Mouse (Mus musculus): ENCODE data around the gene Nfic. TPM values are rescaled to one million over a fixed set of nuclear protein-coding genes. Genes with fewer than 3 reads are reported as not detected.

The Nfic gene
- polyA plus RNA-seq, 1 experiment from 2014 or later: 29.2 TPM

DNA sequence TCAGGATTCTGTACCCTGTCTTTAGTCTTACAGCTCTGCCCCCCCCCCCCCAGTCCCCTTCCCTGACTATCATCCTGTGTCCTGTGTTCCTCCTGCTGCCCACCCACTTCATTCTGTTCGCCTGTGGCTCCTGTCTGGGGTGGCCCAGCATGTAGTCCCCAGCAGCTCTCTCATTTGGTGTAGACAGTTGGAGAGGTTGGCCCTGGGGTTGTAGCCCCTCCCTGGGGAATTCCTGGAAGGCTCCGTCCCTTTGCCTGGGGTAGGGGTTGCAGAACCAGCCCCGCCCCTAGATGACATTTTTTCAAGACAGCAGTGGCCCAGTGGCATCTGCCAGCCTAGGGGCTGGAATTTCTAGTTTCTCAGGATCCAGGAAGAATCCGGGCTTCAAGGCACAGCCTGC lies 97.2 kb downstream of the Nfic start:
- Histone ChIP-seq H3K27ac (ENCODE audit: low read depth, low read length) (peak overlapping the region; percentile 87), H3K36me3 (ENCODE audit: control insufficient read depth, insufficient read depth) (peaks cover 17% of the 10 kb centered on the region; the same call in 1 of the 2 replicates), H3K27me3 (replicated peaks; ENCODE audit: control insufficient read depth, insufficient read depth, low read length) (no peaks in the 10 kb centered on the region), H3K4me2 (replicated peaks; ENCODE audit: low read depth) (peak overlapping the region; percentile 95), H3K4me1 (replicated peaks; ENCODE audit: control insufficient read depth, insufficient read depth, low read length) (peaks cover 15% of the 10 kb centered on the region), H3K9me3 (ENCODE audit: control insufficient read depth) (no peaks in the 10 kb centered on the region), H3K9ac (ENCODE audit: low read depth, low read length) (peak overlapping the region; percentile 78), H3K4me3 (ENCODE audit: low read depth, low read length) (peak overlapping the region; percentile 78)
- WGBS: 24% methylated on average over 4 of the region's 4 CpGs
- TF ChIP-seq CTCF (IDR thresholded peaks at IDR 0.05; ENCODE audit: low read depth): no peak
- ATAC-seq: no peak

- no peaks in the 10 kb centered on the region for H3K9me3 ChIP-seq (ENCODE audit: control insufficient read depth)
- peaks cover 9% of the 10 kb centered on the region; the same call in 1 of the 2 replicates for H3K36me3 ChIP-seq (ENCODE audit: control insufficient read depth, insufficient read depth)
- no peak for TF ChIP-seq CTCF (IDR thresholded peaks at IDR 0.05; ENCODE audit: low read depth)
- H3K27me3 ChIP-seq (replicated peaks; ENCODE audit: control insufficient read depth, insufficient read depth, low read length): no peaks in the 10 kb centered on the region
- H3K27ac ChIP-seq (ENCODE audit: low read depth, low read length): peak within 1 kb of the TSS; percentile 87
- H3K4me1 ChIP-seq (replicated peaks; ENCODE audit: control insufficient read depth, insufficient read depth, low read length): peaks cover 9% of the 10 kb centered on the region
- peak within 1 kb of the TSS; percentile 95 for H3K4me2 ChIP-seq (replicated peaks; ENCODE audit: low read depth)
- H3K4me3 ChIP-seq (ENCODE audit: low read depth, low read length): peak within 1 kb of the TSS; percentile 78
- peak within 1 kb of the TSS; percentile 78 for H3K9ac ChIP-seq (ENCODE audit: low read depth, low read length)
- WGBS: 2% methylated on average over 73 of the region's 79 CpGs
- peak; percentile 78 for ATAC-seq
Observed at GRCm38 (mm10) chr10:81356991-81357844, 98.2 kb downstream of the Nfic start, which contains the start of gene Mfsd12. Mfsd12 (plus strand) TSS chr10:81357491.

GRCm38 (mm10) chr10:81356352-81356990 lies 99.0 kb downstream of the Nfic start:
- peaks cover 3% of the 10 kb centered on the region; the same call in 1 of the 2 replicates for H3K36me3 ChIP-seq (ENCODE audit: control insufficient read depth, insufficient read depth)
- no peak for TF ChIP-seq CTCF (IDR thresholded peaks at IDR 0.05; ENCODE audit: low read depth)
- H3K27ac ChIP-seq (ENCODE audit: low read depth, low read length): no peak overlapping the region
- peak overlapping the region; percentile 95 for H3K4me2 ChIP-seq (replicated peaks; ENCODE audit: low read depth)
- peak overlapping the region; percentile 78; the same call in 1 of the 2 replicates for H3K9ac ChIP-seq (ENCODE audit: low read depth, low read length)
- H3K27me3 ChIP-seq (replicated peaks; ENCODE audit: control insufficient read depth, insufficient read depth, low read length): no peaks in the 10 kb centered on the region
- H3K4me3 ChIP-seq (ENCODE audit: low read depth, low read length): peak overlapping the region; percentile 78
- no peaks in the 10 kb centered on the region for H3K9me3 ChIP-seq (ENCODE audit: control insufficient read depth)
- H3K4me1 ChIP-seq (replicated peaks; ENCODE audit: control insufficient read depth, insufficient read depth, low read length): peaks cover 6% of the 10 kb centered on the region; the same call in 1 of the 2 replicates
- WGBS: 34% methylated on average over 12 of the region's 12 CpGs
- ATAC-seq: no peak

GRCm38 (mm10) chr10:81355533-81355932 lies 99.9 kb downstream of the Nfic start:
- H3K9me3 ChIP-seq (ENCODE audit: control insufficient read depth): no peaks in the 10 kb centered on the region
- no peak overlapping the region for H3K9ac ChIP-seq (ENCODE audit: low read depth, low read length)
- no peak overlapping the region for H3K4me3 ChIP-seq (ENCODE audit: low read depth, low read length)
- H3K27ac ChIP-seq (ENCODE audit: low read depth, low read length): no peak overlapping the region
- H3K4me2 ChIP-seq (replicated peaks; ENCODE audit: low read depth): no peak overlapping the region
- TF ChIP-seq CTCF (IDR thresholded peaks at IDR 0.05; ENCODE audit: low read depth): no peak
- no peaks in the 10 kb centered on the region for H3K36me3 ChIP-seq (ENCODE audit: control insufficient read depth, insufficient read depth)
- ATAC-seq: no peak
- no peaks in the 10 kb centered on the region for H3K27me3 ChIP-seq (replicated peaks; ENCODE audit: control insufficient read depth, insufficient read depth, low read length)
- WGBS: 91% methylated on average over 4 of the region's 4 CpGs
- peaks cover 6% of the 10 kb centered on the region; the same call in 1 of the 2 replicates for H3K4me1 ChIP-seq (replicated peaks; ENCODE audit: control insufficient read depth, insufficient read depth, low read length)

- Histone ChIP-seq H3K27ac (ENCODE audit: low read depth, low read length) (no peak overlapping the region; the same call in 1 of the 2 replicates), H3K36me3 (ENCODE audit: control insufficient read depth, insufficient read depth) (no peaks in the 10 kb centered on the region), H3K9ac (ENCODE audit: low read depth, low read length) (no peak overlapping the region), H3K27me3 (replicated peaks; ENCODE audit: control insufficient read depth, insufficient read depth, low read length) (no peaks in the 10 kb centered on the region), H3K4me3 (ENCODE audit: low read depth, low read length) (no peak overlapping the region), H3K4me2 (replicated peaks; ENCODE audit: low read depth) (no peak overlapping the region), H3K9me3 (ENCODE audit: control insufficient read depth) (no peaks in the 10 kb centered on the region), H3K4me1 (replicated peaks; ENCODE audit: control insufficient read depth, insufficient read depth, low read length) (peaks cover 6% of the 10 kb centered on the region; the same call in 1 of the 2 replicates)
- TF ChIP-seq CTCF (IDR thresholded peaks at IDR 0.05; ENCODE audit: low read depth): no peak
- WGBS: 69% methylated on average over 9 of the region's 9 CpGs
- ATAC-seq: no peak
Observed at GRCm38 (mm10) chr10:81354738-81355477, 100.5 kb downstream of the Nfic start.
